ENCODE assay signal across 29 mouse cellular contexts in genomic region chr12:61807073-61807605, GRCm38 (mm10).
A peak's percentile ranks its signal among the peaks of the same experiment; 100 is the strongest.
DNase-seq lines count a peak whose midpoint lies in the region; ATAC-seq lines count a peak whose summit lies in the region.
"Had no signal": no experiment of that assay in that cellular context is flagged by ENCODE, and none has a peak within 500 bp of the region (broad histone marks: within the 10 kb centered on the region; RNA-seq: fewer than 3 reads in every experiment).

No protein-coding gene starts in this region.

- H3K4me2 ChIP-seq in forebrain, embryonic 15.5 days (replicated peaks), result no peak overlapping the region
- H3K4me2 ChIP-seq in forebrain, embryonic 12.5 days, result no peak overlapping the region
- H3K4me2 ChIP-seq: embryonic facial prominence, embryonic 12.5 days; embryonic facial prominence, embryonic 15.5 days; heart, embryonic 13.5 days; hindbrain, embryonic 14.5 days had no signal

- no peaks in the 10 kb centered on the region for H3K27me3 ChIP-seq in forebrain, embryonic 15.5 days
- H3K27me3 ChIP-seq in forebrain, embryonic 12.5 days, result no peaks in the 10 kb centered on the region
- H3K27me3 ChIP-seq: CH12.LX; embryonic facial prominence, embryonic 12.5 days; embryonic facial prominence, embryonic 15.5 days; heart, embryonic 13.5 days; Patski had no signal

- ATAC-seq in forebrain, embryonic 15.5 days (replicated peaks), result 0 out of 2 replicates have a peak, but pooled peaks have one; percentile 41
- no peak for ATAC-seq in forebrain, embryonic 12.5 days (ENCODE audit: low FRiP score)
- ATAC-seq in frontal cortex, adult (ENCODE audit: low TSS enrichment), result peak; percentile 94
- ATAC-seq: hindbrain, postnatal 0 days; inflammation-experienced regulatory T-cells, adult 6 months; intestine, embryonic 16.5 days; Patski had no signal

- no peak for DNase-seq in frontal cortex, postnatal 10 days (ENCODE audit: low spot score in 2 of 2)
- peak; percentile 81 for DNase-seq in telencephalon, adult 2 months (ENCODE audit: low read depth, low spot score)
- no peak for DNase-seq in adrenal gland, postnatal 25 days
- DNase-seq: adrenal gland, postnatal 10 days; B cell, adult 2 months; cerebellum, adult 11 months; cerebellum, adult 2 months; cerebellum, adult 9-11 months; cerebellum, postnatal 25 days; gastrocnemius, postnatal 25 days; heart, adult 2 months; heart, postnatal 14 days; heart, postnatal 4 days; kidney, adult 18-20 months; kidney, adult 9 months had no signal

- H3K36me3 ChIP-seq in forebrain, embryonic 15.5 days, result no peaks in the 10 kb centered on the region
- H3K36me3 ChIP-seq in forebrain, embryonic 12.5 days (replicated peaks), result no peaks in the 10 kb centered on the region
- H3K36me3 ChIP-seq: embryonic facial prominence, embryonic 12.5 days; embryonic facial prominence, embryonic 15.5 days; G1E; heart, embryonic 10.5 days; heart, embryonic 13.5 days had no signal

- WGBS in forebrain, embryonic 15.5 days, result 56% methylated on average over 4 of the region's 4 CpGs
- WGBS in forebrain, embryonic 12.5 days, result 87% methylated on average over 4 of the region's 4 CpGs

- no peak overlapping the region for H3K9ac ChIP-seq in forebrain, embryonic 15.5 days (replicated peaks)
- no peak overlapping the region for H3K9ac ChIP-seq in forebrain, embryonic 12.5 days
- H3K9ac ChIP-seq: embryonic facial prominence, embryonic 12.5 days; embryonic facial prominence, embryonic 15.5 days; heart, embryonic 13.5 days; hindbrain, embryonic 14.5 days had no signal

- 0 out of 2 replicates have a peak overlapping the region, but pooled peaks have one; percentile 31 for H3K27ac ChIP-seq in forebrain, embryonic 15.5 days (replicated peaks)
- H3K27ac ChIP-seq in forebrain, embryonic 12.5 days, result no peak overlapping the region
- H3K27ac ChIP-seq: embryonic facial prominence, embryonic 12.5 days; embryonic facial prominence, embryonic 15.5 days; heart, adult 2 months; heart, embryonic 10.5 days; heart, embryonic 13.5 days; hindbrain, embryonic 14.5 days; hindbrain, postnatal 0 days had no signal

- no peaks in the 10 kb centered on the region for H3K9me3 ChIP-seq in forebrain, embryonic 15.5 days
- H3K9me3 ChIP-seq in forebrain, embryonic 12.5 days, result no peaks in the 10 kb centered on the region
- H3K9me3 ChIP-seq: embryonic facial prominence, embryonic 12.5 days; embryonic facial prominence, embryonic 15.5 days; heart, embryonic 10.5 days; heart, embryonic 13.5 days had no signal

- no peaks in the 10 kb centered on the region for H3K4me1 ChIP-seq in forebrain, embryonic 15.5 days
- no peaks in the 10 kb centered on the region for H3K4me1 ChIP-seq in forebrain, embryonic 12.5 days
- H3K4me1 ChIP-seq: embryonic facial prominence, embryonic 12.5 days; embryonic facial prominence, embryonic 15.5 days; heart, embryonic 10.5 days; heart, embryonic 13.5 days had no signal

- no peak overlapping the region for H3K4me3 ChIP-seq in forebrain, embryonic 15.5 days
- H3K4me3 ChIP-seq in forebrain, embryonic 12.5 days (replicated peaks), result no peak overlapping the region
- H3K4me3 ChIP-seq: embryonic facial prominence, embryonic 12.5 days; embryonic facial prominence, embryonic 15.5 days; heart, adult 2 months; heart, embryonic 10.5 days; heart, embryonic 13.5 days had no signal
